Mouse (Mus musculus) thymus, postnatal 25 days (tissue): ENCODE measurements around the gene Tas2r105.

Experiments used
- DNase-seq: peaks from one replicate; pipeline ENCODE4 v3.0.0; 2022

Tas2r105 gene

GRCm38 (mm10) chr6:131687395-131687794, at the start of gene Tas2r105:
Tas2r105 (minus strand) TSS chr6:131687495.
- DNase-seq, result no peak

GRCm38 (mm10) chr6:131712803-131713202, 25.5 kb upstream of the Tas2r105 start:
- DNase-seq, result no peak

GRCm38 (mm10) chr6:131689963-131690362, 2.7 kb upstream of the Tas2r105 start, which contains the start of gene Tas2r114:
Tas2r114 (minus strand) TSS chr6:131690063.
- DNase-seq, result no peak

GRCm38 (mm10) chr6:131685644-131686043, 1.7 kb downstream of the Tas2r105 start, which contains the start of gene Tas2r104:
Tas2r104 (minus strand) TSS chr6:131685744.
- no peak for DNase-seq

GRCm38 (mm10) chr6:131678786-131679185, 8.5 kb downstream of the Tas2r105 start, which contains the start of gene Tas2r106:
Tas2r106 (minus strand) TSS chr6:131678886.
- DNase-seq, result no peak

- no peak for DNase-seq
Observed at GRCm38 (mm10) chr6:131660049-131660448, 27.2 kb downstream of the Tas2r105 start, which contains the start of gene Tas2r107. Tas2r107 (minus strand) TSS chr6:131660149.
